Mouse (Mus musculus) forebrain, embryonic 15.5 days (tissue): Measurements from ENCODE around the gene Iqsec1. TPM values are rescaled to one million over a fixed set of nuclear protein-coding genes. Genes with fewer than 3 reads are reported as not detected.

Experiments
- ATAC-seq: fragments of 200-750 bp; cut with Nextera tagmentation; replicated peaks from 2 replicates; pipeline ENCODE4 v1.8.0; 2017; ENCODE audit warnings: mild to moderate bottlenecking, moderate TSS enrichment, moderate library complexity
- H3K27ac ChIP-seq: fragments of 300-500 bp; sonication (generic); replicated peaks from 2 replicates; pipeline ENCODE4 v1.5.1; 2015; ENCODE audit warnings: mild to moderate bottlenecking, inconsistent platforms
- H3K27me3 ChIP-seq: fragments of 300-500 bp; sonication (generic); 2 replicates; pipeline ENCODE4 v1.6.1; 2015; ENCODE audit warnings: inconsistent platforms
- H3K36me3 ChIP-seq: fragments of 300-500 bp; sonication (generic); 2 replicates; pipeline ENCODE4 v1.6.1; 2015; ENCODE audit warnings: mild to moderate bottlenecking, inconsistent platforms
- H3K4me1 ChIP-seq: fragments of 300-500 bp; sonication (generic); 2 replicates; pipeline ENCODE4 v1.6.1; 2015; ENCODE audit warnings: inconsistent platforms
- H3K4me2 ChIP-seq: fragments of 300-500 bp; sonication (generic); replicated peaks from 2 replicates; pipeline ENCODE4 v1.6.1; 2015; ENCODE audit warnings: mild to moderate bottlenecking, inconsistent platforms
- H3K4me3 ChIP-seq: fragments of 300-500 bp; sonication (generic); 2 replicates; pipeline ENCODE4 v1.5.1; 2015; ENCODE audit warnings: mild to moderate bottlenecking, inconsistent platforms
- H3K9ac ChIP-seq: fragments of 300-500 bp; sonication (generic); replicated peaks from 2 replicates; pipeline ENCODE4 v1.6.1; 2015; ENCODE audit warnings: mild to moderate bottlenecking, inconsistent platforms
- H3K9me3 ChIP-seq: fragments of 300-500 bp; sonication (generic); 2 replicates; pipeline ENCODE4 v1.6.1; 2016; ENCODE audit warnings: inconsistent platforms
- WGBS: fragments of 180-500 bp; shearing (Covaris S2); methylation state at CpG from one replicate; pipeline ENCODE4 v1.1.7; 2015; ENCODE audit warnings: mixed read lengths; 5-methylcytosine and 5-hydroxymethylcytosine counted together
- polyA plus RNA-seq: library from polyadenylated mRNA; unstranded; fragments of >200 nt; fragmentation: Nextera tagmentation; extraction: Ambion mirVana; gene quantifications from 2 replicates; pipeline ENCODE4 v1.2.1, GENCODE M21; 2015

Iqsec1 gene
- polyA plus RNA-seq, 1 experiment from 2014 or later, result 16.3 TPM

DNA sequence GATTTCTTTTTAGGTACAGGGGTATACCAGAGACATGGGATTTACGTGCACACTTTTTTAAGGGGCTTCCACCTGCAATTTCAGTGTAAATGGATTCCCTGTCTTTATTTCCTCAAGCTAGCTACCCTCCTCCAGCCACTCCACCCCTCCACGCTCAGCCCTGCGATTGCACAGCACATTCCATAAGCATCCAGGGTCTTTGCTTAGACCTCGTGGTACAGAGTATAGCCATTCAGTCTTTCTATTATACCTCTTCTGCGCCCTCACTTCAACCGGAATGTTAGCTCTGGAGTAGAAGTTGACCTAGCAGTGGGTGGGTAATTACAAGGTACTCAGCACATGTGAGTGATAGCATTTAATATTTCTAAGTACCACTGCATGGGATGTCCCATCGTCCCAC is 13.1 kb upstream of the Iqsec1 start:
- Histone ChIP-seq H3K4me1 (peaks cover 7% of the 10 kb centered on the region), H3K9me3 (no peaks in the 10 kb centered on the region), H3K4me2 (no peak overlapping the region), H3K27me3 (no peaks in the 10 kb centered on the region), H3K36me3 (no peaks in the 10 kb centered on the region), H3K4me3 (no peak overlapping the region), H3K9ac (no peak overlapping the region), H3K27ac (no peak overlapping the region)
- no peak for ATAC-seq
- WGBS, result 39% methylated on average over 7 of the region's 7 CpGs

DNA sequence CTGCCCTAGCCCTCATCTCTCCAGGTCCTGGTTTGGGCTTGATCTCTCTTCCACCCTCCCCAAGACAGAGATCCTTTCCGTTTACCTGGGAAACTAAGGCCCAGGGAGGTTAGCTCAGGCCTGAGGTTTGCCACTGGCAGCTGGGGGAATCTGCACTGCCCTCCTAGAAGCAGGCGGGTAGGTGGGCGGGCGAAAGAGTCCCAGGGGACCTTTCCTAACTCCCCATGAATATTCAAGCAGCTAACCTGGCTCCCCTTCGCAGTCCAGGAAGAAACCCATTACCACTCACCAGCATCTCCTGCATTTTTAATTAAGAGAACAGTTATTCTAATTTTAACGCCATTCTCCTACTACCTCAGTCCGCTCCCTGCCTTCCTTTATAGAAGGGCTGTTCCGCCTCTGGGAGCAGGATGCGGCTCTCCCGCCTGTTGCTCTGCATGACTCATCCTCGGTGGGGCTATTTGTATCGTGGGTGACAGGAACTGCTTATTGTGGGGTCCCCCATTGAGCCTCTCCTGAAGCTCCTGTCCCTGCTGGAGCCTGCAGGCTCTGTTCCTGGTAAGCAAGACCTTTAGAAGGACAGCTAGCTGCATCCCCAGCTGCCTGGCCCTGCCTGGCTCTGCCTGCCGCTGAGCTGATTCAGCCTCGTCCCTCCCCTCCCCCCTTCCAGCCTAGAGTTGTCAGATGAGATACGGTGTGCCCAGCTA is 12.5 kb upstream of the Iqsec1 start:
- ATAC-seq, result peak; percentile 26; the same call in 1 of the 2 replicates
- no peaks in the 10 kb centered on the region for H3K9me3 ChIP-seq
- H3K9ac ChIP-seq, result no peak overlapping the region
- H3K36me3 ChIP-seq, result no peaks in the 10 kb centered on the region
- 0 out of 2 replicates have a peak overlapping the region, but pooled peaks have one; percentile 9 for H3K4me2 ChIP-seq
- H3K4me3 ChIP-seq, result no peak overlapping the region
- 13% methylated on average over 15 of the region's 15 CpGs for WGBS
- no peak overlapping the region for H3K27ac ChIP-seq
- no peaks in the 10 kb centered on the region for H3K27me3 ChIP-seq
- peaks cover 7% of the 10 kb centered on the region for H3K4me1 ChIP-seq

DNA sequence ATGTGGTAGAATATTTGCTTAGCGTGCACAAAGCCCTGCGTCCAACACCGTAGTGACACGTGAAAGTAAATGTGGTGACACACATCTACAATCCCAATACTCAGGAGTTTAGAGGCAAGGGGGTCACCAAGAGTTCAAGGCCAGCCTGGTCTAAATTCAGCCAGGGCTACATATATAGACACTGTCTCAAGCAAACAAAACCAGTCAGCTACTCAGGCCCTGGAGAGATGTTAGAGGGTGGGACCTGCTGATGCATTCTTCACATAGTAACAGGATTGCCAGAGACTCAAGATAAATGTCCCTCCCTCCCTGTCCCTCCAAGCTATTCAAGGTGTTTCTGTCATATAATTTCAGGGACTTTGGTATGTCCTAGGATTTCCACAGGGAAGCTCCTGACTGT is 10.7 kb upstream of the Iqsec1 start:
- no peak for ATAC-seq
- H3K9me3 ChIP-seq, result no peaks in the 10 kb centered on the region
- H3K4me2 ChIP-seq, result no peak overlapping the region
- H3K27ac ChIP-seq, result no peak overlapping the region
- no peaks in the 10 kb centered on the region for H3K36me3 ChIP-seq
- H3K4me3 ChIP-seq, result no peak overlapping the region
- H3K4me1 ChIP-seq, result peaks cover 7% of the 10 kb centered on the region
- H3K27me3 ChIP-seq, result no peaks in the 10 kb centered on the region
- 94% methylated on average over 4 of the region's 4 CpGs for WGBS
- H3K9ac ChIP-seq, result no peak overlapping the region

DNA sequence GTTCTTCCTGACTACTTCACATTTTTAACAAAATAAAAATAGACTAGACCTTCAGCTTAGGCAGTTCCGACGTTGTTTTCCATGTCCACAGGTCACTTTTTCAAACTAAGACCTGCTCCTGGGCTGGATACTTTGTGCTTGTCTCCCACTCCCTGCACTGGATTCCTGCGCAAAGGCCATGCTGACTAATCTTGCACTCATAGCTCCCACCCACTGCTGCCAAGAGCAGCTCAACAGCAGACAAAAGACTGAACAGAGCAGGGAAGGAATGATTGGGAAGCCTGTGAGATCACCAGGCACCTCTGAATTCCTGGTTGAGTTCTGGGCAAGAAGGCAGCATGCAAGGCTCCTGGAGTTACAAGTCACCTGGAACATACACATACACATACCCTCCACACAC is 8.5 kb upstream of the Iqsec1 start:
- 94% methylated on average over 3 of the region's 3 CpGs for WGBS
- ATAC-seq, result no peak
- Histone ChIP-seq H3K4me2 (no peak overlapping the region), H3K9ac (no peak overlapping the region), H3K27me3 (no peaks in the 10 kb centered on the region), H3K4me3 (no peak overlapping the region), H3K4me1 (peaks cover 7% of the 10 kb centered on the region), H3K9me3 (no peaks in the 10 kb centered on the region), H3K27ac (no peak overlapping the region), H3K36me3 (no peaks in the 10 kb centered on the region)

DNA sequence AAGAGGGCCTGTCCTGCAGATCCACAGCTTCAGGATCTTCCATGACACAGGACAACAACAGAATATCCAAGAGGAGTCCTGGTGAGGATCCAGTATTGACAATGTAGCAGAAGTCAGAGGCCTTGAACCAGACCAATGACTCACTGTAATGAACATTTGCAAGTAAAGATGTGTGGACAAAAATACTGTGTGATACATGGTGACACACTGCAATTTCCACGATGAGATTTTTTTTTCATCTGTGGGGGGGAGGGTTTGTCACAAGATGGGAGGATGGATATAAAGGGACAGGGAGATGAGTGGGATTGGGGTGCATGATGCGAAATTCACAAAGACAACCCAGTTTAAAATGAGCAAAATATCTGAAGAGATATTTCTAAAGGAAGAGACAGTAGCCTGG is 7.7 kb upstream of the Iqsec1 start:
- no peak overlapping the region for H3K9ac ChIP-seq

DNA sequence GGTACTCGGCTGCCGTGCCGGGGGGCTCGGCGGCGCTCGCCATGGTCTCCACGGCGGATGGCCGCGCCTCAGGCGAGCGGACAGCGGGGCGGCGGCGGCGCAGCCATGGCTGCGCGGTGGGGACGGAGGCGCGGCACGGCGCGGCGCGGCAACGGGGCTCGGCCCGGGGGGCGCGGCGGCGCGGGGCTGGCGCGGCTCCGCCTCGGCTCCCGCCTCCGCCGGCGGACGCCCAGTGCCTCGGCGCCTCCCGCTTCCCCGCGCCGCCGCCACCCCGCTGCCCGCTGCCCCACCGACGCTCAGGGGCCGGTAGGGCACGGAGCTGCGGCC is 223 bp downstream of the Iqsec1 start:
- Histone ChIP-seq H3K9ac (peak overlapping the region; percentile 45), H3K4me3 (peak overlapping the region; percentile 72), H3K4me2 (peak overlapping the region; percentile 93), H3K27ac (peak overlapping the region; percentile 53; the same call in 1 of the 2 replicates), H3K27me3 (peaks cover 6% of the 10 kb centered on the region; the same call in 1 of the 2 replicates), H3K9me3 (peaks cover 3% of the 10 kb centered on the region; the same call in 1 of the 2 replicates), H3K4me1 (peaks cover 11% of the 10 kb centered on the region), H3K36me3 (no peaks in the 10 kb centered on the region)
- WGBS, result under 1% methylated on average over 41 of the region's 59 CpGs
- ATAC-seq, result peak; percentile 46

More for the DNA sequence above, 7.7 kb upstream of the Iqsec1 start:
- no peaks in the 10 kb centered on the region for H3K27me3 ChIP-seq
- H3K9me3 ChIP-seq, result no peaks in the 10 kb centered on the region
- no peak overlapping the region for H3K27ac ChIP-seq
- H3K4me3 ChIP-seq, result no peak overlapping the region
- no peak for ATAC-seq
- 89% methylated on average over 2 of the region's 2 CpGs for WGBS
- H3K4me1 ChIP-seq, result peaks cover 6% of the 10 kb centered on the region
- no peaks in the 10 kb centered on the region for H3K36me3 ChIP-seq
- no peak overlapping the region for H3K4me2 ChIP-seq

DNA sequence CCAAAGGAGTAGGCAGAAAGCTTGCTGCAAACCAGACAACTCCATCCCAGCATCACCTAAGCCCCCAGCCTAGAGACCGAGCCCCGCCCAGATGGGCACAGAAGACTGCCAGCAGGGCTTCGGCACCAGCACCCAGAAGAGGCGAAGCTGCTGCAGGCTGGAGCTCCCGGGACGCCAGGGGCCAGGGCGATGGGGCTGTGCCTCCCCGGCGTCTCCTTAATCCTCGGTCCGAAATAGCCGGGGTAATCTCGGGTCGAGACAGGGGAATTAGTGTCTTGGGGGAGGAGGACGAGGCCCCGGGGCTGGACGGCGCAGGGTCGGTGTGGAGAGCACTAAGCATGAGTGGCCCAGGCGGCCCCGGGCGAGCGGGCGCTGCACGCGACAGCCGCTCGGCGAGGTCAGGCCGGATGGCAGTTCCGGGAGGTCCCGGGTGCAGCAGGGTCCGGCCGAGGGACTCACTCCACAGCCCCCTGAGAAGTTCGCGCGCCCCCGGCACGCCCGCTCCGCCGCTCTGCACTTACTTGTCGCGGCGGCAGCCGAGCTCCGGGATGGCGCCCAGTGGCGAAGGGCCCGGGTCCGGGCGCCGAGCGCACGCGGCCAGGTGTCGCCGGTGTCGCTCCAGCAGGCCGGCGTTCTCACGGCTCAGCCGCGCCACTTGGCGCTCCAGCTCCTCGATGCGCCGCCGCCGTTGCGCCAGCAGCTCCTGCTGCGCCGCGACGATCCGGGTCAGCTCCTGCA is 755 bp downstream of the Iqsec1 start:
- peaks cover 15% of the 10 kb centered on the region for H3K4me1 ChIP-seq
- H3K36me3 ChIP-seq, result no peaks in the 10 kb centered on the region
- under 1% methylated on average over 73 of the region's 76 CpGs for WGBS
- peak overlapping the region; percentile 72 for H3K4me3 ChIP-seq
- peak overlapping the region; percentile 53; the same call in 1 of the 2 replicates for H3K27ac ChIP-seq
- peaks cover 3% of the 10 kb centered on the region; the same call in 1 of the 2 replicates for H3K9me3 ChIP-seq
- ATAC-seq, result peak; percentile 2; the same call in 1 of the 2 replicates
- peaks cover 6% of the 10 kb centered on the region; the same call in 1 of the 2 replicates for H3K27me3 ChIP-seq
- peak overlapping the region; percentile 93 for H3K4me2 ChIP-seq
- H3K9ac ChIP-seq, result peak overlapping the region; percentile 45

DNA sequence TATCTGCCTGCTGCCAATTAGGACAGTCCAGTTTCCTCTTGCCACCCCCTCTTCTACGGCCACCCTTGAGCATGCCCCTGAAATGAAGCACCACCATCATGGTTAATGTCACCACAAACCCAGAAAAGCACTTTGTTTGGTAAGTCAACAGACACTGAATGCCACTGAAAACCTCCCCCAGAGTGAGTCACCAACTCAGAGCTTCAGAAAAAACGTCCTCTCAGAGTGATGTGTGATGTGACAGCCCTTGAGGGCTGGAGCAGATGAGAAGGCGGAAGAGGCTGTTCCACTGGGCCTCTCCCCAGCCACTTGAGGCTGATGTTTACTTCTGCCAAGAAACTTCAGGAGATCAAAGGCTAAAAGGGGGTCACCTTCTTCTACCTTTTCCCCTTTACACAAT is 4.4 kb downstream of the Iqsec1 start:
- ATAC-seq, result no peak
- H3K9ac ChIP-seq, result no peak overlapping the region
- WGBS, result 53% methylated on average over 3 of the region's 3 CpGs

DNA sequence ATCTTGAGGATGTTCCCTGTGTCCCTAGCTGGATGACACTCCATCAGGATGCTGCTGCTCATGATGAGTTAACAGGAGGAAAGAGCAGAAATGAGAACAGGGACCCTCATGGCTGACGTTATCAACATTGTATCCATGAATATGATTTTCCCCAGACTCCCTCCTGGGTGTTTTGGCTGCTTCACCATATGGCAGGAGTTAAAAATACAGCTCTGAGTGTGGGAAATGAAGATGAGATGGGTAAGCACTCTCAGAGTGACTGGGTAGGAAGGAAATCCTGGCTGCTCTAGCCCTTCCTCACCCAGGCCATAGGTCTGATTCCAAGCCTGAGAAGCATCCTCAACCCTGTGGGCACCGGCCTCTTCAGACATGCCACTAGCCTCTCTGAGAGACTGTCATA is 14.2 kb downstream of the Iqsec1 start:
- no peaks in the 10 kb centered on the region for H3K27me3 ChIP-seq
- peaks cover 12% of the 10 kb centered on the region for H3K4me1 ChIP-seq
- H3K36me3 ChIP-seq, result no peaks in the 10 kb centered on the region
- ATAC-seq, result no peak
- H3K9ac ChIP-seq, result no peak overlapping the region
- H3K27ac ChIP-seq, result no peak overlapping the region
- no peak overlapping the region for H3K4me3 ChIP-seq
- WGBS, result 69% methylated on average over 2 of the region's 2 CpGs
- no peaks in the 10 kb centered on the region for H3K9me3 ChIP-seq
- no peak overlapping the region for H3K4me2 ChIP-seq

More for the DNA sequence above, 4.4 kb downstream of the Iqsec1 start:
- H3K4me3 ChIP-seq, result no peak overlapping the region
- peaks cover 6% of the 10 kb centered on the region; the same call in 1 of the 2 replicates for H3K27me3 ChIP-seq
- no peak overlapping the region for H3K4me2 ChIP-seq
- H3K4me1 ChIP-seq, result peaks cover 15% of the 10 kb centered on the region
- no peaks in the 10 kb centered on the region for H3K9me3 ChIP-seq
- H3K27ac ChIP-seq, result no peak overlapping the region
- H3K36me3 ChIP-seq, result no peaks in the 10 kb centered on the region

DNA sequence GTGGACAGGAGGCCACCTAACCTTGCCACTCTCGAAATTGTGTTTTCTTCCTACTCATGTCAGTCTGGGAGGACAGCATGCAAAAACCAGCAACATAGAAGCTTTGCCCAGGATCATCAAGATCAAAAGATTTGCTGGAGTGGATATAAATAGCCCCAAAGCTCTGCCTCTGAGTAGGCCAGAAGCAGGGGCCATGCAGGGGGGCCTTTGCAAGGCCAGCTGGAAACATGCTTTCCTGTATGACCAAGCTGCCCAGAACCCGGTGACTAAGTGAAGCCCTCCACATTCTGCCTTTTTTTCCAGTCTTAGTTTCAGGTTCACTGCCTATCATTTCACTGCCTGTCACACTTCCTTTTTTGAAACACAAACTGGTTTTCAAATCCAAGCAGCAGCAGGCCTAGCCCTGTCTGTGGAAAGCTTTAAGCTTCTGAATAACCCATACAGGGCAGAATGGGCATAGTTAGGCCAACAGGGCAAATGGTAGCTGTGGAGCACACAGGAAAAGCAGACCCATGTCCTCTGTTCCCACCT is 19.1 kb downstream of the Iqsec1 start:
- Histone ChIP-seq H3K4me2 (no peak overlapping the region), H3K9ac (no peak overlapping the region; the same call in 1 of the 2 replicates), H3K27me3 (no peaks in the 10 kb centered on the region), H3K9me3 (no peaks in the 10 kb centered on the region), H3K36me3 (no peaks in the 10 kb centered on the region), H3K4me1 (peaks cover 14% of the 10 kb centered on the region), H3K27ac (peak overlapping the region; percentile 19; the same call in 1 of the 2 replicates), H3K4me3 (no peak overlapping the region)
- 24% methylated on average over 2 of the region's 2 CpGs for WGBS
- peak; percentile 32; the same call in 1 of the 2 replicates for ATAC-seq

DNA sequence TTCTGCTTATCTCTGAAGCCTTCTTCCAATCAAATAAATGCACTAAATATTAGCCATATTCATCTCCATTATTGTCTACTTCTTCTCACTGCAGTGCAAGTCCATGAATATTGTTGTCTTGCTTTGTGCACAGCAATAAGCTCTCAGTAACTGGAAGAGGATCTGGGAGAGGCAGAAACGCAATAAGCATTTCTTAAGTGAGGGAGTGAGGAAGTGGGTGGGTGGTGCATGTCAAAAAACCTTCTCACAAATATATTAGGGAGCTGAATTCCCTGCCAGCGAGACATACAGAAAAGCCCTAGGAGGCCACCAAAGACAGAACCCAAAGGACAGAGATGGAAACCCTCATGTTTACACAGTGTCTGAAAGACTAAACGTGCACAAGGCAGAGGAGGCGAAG is 35.1 kb downstream of the Iqsec1 start:
- whole genome bisulfite sequencing, result 87% methylated on average over 4 of the region's 4 CpGs
- Histone ChIP-seq H3K27ac (no peak overlapping the region), H3K4me1 (no peaks in the 10 kb centered on the region), H3K9ac (no peak overlapping the region), H3K9me3 (no peaks in the 10 kb centered on the region), H3K36me3 (no peaks in the 10 kb centered on the region), H3K4me2 (no peak overlapping the region), H3K27me3 (no peaks in the 10 kb centered on the region), H3K4me3 (no peak overlapping the region)
- no peak for ATAC-seq

DNA sequence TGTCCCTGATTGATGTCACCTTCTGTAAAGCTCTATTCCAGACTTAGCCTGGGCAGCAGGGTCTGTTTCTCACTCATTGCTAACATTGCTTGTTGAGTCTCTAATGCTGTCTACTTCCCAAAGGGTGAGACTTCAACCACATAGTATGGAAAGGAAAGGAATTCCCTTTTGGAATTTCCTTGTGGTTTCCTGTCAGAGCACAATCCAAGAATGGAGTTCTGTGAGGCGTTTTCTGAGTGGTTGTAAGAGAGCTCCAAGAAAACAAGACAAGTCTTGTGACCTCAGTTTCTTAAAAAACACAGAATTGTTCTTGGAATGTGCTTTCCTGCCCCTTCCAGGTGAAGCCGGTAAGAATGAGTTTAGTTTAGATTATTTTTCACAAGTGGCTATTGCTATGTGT is 37.5 kb downstream of the Iqsec1 start:
- Histone ChIP-seq H3K27ac (no peak overlapping the region), H3K4me2 (no peak overlapping the region), H3K4me3 (no peak overlapping the region), H3K36me3 (no peaks in the 10 kb centered on the region), H3K9ac (no peak overlapping the region), H3K9me3 (no peaks in the 10 kb centered on the region), H3K27me3 (no peaks in the 10 kb centered on the region), H3K4me1 (no peaks in the 10 kb centered on the region)
- 86% methylated on average over 2 of the region's 2 CpGs for WGBS
- ATAC-seq, result no peak
